Mouse (Mus musculus) liver, postnatal 0 days (tissue): Measurements from ENCODE around the gene Dpysl5.

ENCODE experiments used
- CTCF ChIP-seq: sonication (generic); IDR thresholded peaks from 2 replicates; pipeline ENCODE4 v1.5.1; 2016; ENCODE audit warnings: antibody characterized with exemption, low read depth
- EP300 ChIP-seq: IDR thresholded peaks from 2 replicates; pipeline ENCODE4 v1.6.1; 2016; ENCODE audit warnings: antibody characterized with exemption, low read depth, mild to moderate bottlenecking

DNA sequence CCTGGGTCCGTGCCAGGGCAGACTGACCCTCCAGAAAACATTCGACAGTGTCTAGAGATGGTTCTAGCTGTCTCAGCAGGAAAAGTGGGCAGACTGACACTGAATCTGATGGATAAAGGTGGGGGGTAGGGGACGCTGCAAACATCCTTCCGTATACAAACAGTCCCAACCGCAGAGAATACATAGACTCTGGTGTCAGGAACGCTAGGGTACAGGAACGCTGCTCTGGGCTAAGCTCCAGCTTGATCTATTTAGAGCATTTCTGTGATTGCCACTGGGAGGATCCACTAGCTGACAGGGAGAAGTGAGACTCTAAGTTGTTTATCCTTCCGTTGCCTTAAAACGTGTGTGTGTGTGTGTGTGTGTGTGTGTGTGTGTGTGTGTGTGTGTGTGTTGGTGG, 69.3 kb downstream of the Dpysl5 start:
- TF ChIP-seq EP300: no peak
- TF ChIP-seq CTCF: no peak
